ENCODE assay signal across 18 mouse cellular contexts in genomic region chr4:131272060-131272459, GRCm38 (mm10).
DNase-seq lines count a peak whose midpoint lies in the region; ATAC-seq and TF ChIP-seq lines count a peak whose summit lies in the region.
"Had no signal": no experiment of that assay in that cellular context is flagged by ENCODE, and none has a peak within 500 bp of the region (broad histone marks: within the 10 kb centered on the region; RNA-seq: fewer than 3 reads in every experiment).

No protein-coding gene starts in this region.

- no peak for DNase-seq in frontal cortex, postnatal 10 days (ENCODE audit: low spot score in 2 of 2)
- no peak for DNase-seq in layer of hippocampus, adult 2 months (ENCODE audit: low spot score in 2 of 2)
- DNase-seq in layer of hippocampus, postnatal 25 days (ENCODE audit: extremely low spot score in 1 of 2, low spot score in 1 of 2) = no peak
- DNase-seq in 416B (ENCODE audit: low read depth) (peak; percentile 24), liver (no peak)
- DNase-seq in thymus, postnatal 10 days (ENCODE audit: low spot score in 2 of 2) = no peak
- DNase-seq: B cell, adult 2 months; gastrocnemius, postnatal 10 days; spleen, adult 18-20 months; thymus, adult 18-20 months had no signal

- TF ChIP-seq CTCF in layer of hippocampus, adult 2 months (conservative IDR thresholded peaks at IDR 0.05) = no peak

- H3K4me3 ChIP-seq in layer of hippocampus, adult 2 months = no peak overlapping the region
- H3K4me3 ChIP-seq: liver, embryonic 15.5 days; midbrain, embryonic 12.5 days; neural tube, embryonic 12.5 days had no signal

- ATAC-seq in frontal cortex, adult (ENCODE audit: low TSS enrichment) = peak; percentile 73
- peak; percentile 43 for ATAC-seq in granulocyte monocyte progenitor cell, adult 5-6 weeks (replicated peaks; ENCODE audit: poor library complexity, severe bottlenecking)
- ATAC-seq: inflammation-experienced regulatory T-cells, adult 6 months had no signal

- 0 out of 2 replicates have a peak overlapping the region, but pooled peaks have one; percentile 19 for H3K27ac ChIP-seq in layer of hippocampus, adult 2 months
- H3K27ac ChIP-seq: kidney, postnatal 0 days; liver, embryonic 15.5 days; macrophage; midbrain, embryonic 12.5 days; neural tube, embryonic 12.5 days had no signal
